Mouse (Mus musculus) lung, embryonic 14.5 days (tissue): ENCODE measurements around the gene Tagln2. TPM values are rescaled to one million over a fixed set of nuclear protein-coding genes. Genes with fewer than 3 reads are reported as not detected.

Source experiments
- ATAC-seq: fragments of 200-750 bp; cut with Nextera tagmentation; 2 replicates; pipeline ENCODE4 v1.8.0; 2017; ENCODE audit warnings: mild to moderate bottlenecking, moderate TSS enrichment, moderate library complexity; ENCODE audit not compliant: insufficient read depth
- DNase-seq: peaks from one replicate; pipeline ENCODE4 v3.0.0-alpha.2; 2015
- H3K27ac ChIP-seq: fragments of 300-500 bp; sonication (generic); 2 replicates; pipeline ENCODE4 v1.5.1; 2014; ENCODE audit warnings: low read depth, mild to moderate bottlenecking, moderate library complexity
- H3K27me3 ChIP-seq: fragments of 300-500 bp; sonication (generic); 2 replicates; pipeline ENCODE4 v1.6.1; 2014; ENCODE audit warnings: low read length, control low read depth; ENCODE audit not compliant: insufficient read depth
- H3K36me3 ChIP-seq: fragments of 300-500 bp; sonication (generic); 2 replicates; pipeline ENCODE4 v1.6.1; 2014; ENCODE audit warnings: control low read depth; ENCODE audit not compliant: insufficient read depth
- H3K4me1 ChIP-seq: fragments of 300-500 bp; sonication (generic); 2 replicates; pipeline ENCODE4 v1.6.1; 2014; ENCODE audit warnings: antibody characterized with exemption, control low read depth; ENCODE audit not compliant: insufficient read depth
- H3K4me2 ChIP-seq: fragments of 300-500 bp; sonication (generic); 2 replicates; pipeline ENCODE4 v1.6.1; 2014; ENCODE audit warnings: mild to moderate bottlenecking
- H3K4me3 ChIP-seq: fragments of 300-500 bp; sonication (generic); 2 replicates; pipeline ENCODE4 v1.5.1; 2014; ENCODE audit warnings: low read depth, low read length
- H3K9ac ChIP-seq: fragments of 300-500 bp; sonication (generic); 2 replicates; pipeline ENCODE4 v1.6.1; 2014
- H3K9me3 ChIP-seq: fragments of 300-500 bp; sonication (generic); 2 replicates; pipeline ENCODE4 v1.6.1; 2016; ENCODE audit warnings: low read depth, low read length, control low read depth
- CTCF ChIP-seq: IDR thresholded peaks from 2 replicates; pipeline ENCODE4 v1.5.1; 2016; ENCODE audit warnings: antibody characterized with exemption, low read depth
- WGBS: fragments of 180-500 bp; shearing (Covaris S2); extraction: QIAGEN DNeasy Blood & Tissue Kit; methylation state at CpG from one replicate; pipeline ENCODE4 v1.1.7; 2014; 5-methylcytosine and 5-hydroxymethylcytosine counted together
- polyA plus RNA-seq: library from polyadenylated mRNA; unstranded; fragments of >200 nt; fragmentation: Nextera tagmentation; extraction: Ambion mirVana; gene quantifications from 2 replicates; pipeline ENCODE4 v1.2.1, GENCODE M21; 2014

Gene Tagln2
- polyA plus RNA-seq, 1 experiment from 2014 or later: 395 TPM

DNA sequence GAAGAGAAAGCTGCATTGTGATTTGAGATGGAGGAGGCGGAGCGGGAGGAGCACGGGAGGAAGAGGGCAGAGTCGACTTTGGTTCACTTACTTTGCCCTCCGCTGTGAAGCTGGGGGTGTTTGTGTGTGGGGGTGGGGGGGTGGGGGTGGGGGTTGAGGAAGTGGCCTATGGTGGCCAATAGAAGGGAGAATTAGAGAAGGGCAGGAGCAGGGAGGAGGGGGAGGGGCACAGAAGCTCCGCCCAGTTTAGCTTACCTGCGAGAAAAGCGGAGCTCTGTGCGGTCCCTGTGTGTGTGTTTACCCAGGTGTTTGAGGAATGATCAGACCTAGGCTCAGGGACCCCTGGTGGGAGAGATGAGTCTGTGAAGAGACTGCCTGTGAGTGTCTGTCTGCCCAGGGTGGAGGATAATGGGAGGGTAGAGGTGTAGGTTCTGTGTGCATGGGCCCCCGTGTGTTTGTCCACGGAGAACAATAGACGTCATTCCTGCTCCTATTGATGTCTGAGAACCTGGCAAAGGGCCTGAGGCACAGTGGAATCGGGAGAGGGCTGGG is 10.7 kb downstream of the Tagln2 start:
- no peak; the same call in 1 of the 2 replicates for TF ChIP-seq CTCF
- Histone ChIP-seq H3K27me3 (no peaks in the 10 kb centered on the region), H3K4me2 (peak overlapping the region; percentile 48), H3K36me3 (peaks cover 36% of the 10 kb centered on the region), H3K27ac (peak overlapping the region; percentile 86), H3K4me1 (peaks cover 23% of the 10 kb centered on the region), H3K9ac (no peak overlapping the region), H3K9me3 (no peaks in the 10 kb centered on the region), H3K4me3 (no peak overlapping the region)
- ATAC-seq: peak; percentile 11
- peak; percentile 52 for DNase-seq
- 27% methylated on average over 13 of the region's 13 CpGs for WGBS

DNA sequence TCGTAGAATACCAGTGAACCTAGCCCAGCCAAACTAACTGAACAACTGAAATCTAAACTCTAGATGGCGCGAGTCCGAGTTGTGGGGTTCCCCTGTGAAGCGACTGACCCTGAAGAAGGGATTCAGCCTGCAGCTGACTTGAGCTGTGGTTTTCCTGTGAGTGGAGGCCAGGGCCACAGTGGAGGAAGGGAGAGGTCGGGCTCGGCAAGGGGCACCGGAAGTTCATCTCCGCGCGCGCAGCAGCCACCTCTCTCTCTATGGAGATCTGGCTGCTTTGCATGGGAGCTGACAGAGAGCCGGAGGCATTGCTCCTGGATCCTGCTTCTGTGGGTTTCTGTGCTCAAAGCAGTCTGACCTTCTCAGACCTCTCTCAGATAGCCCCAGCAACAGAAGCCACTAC is 13.1 kb downstream of the Tagln2 start:
- Histone ChIP-seq H3K4me1 (peaks cover 23% of the 10 kb centered on the region), H3K27me3 (no peaks in the 10 kb centered on the region), H3K27ac (peak overlapping the region; percentile 60), H3K36me3 (peaks cover 13% of the 10 kb centered on the region), H3K4me3 (no peak overlapping the region), H3K9ac (no peak overlapping the region; the same call in 1 of the 2 replicates), H3K4me2 (peak overlapping the region; percentile 41), H3K9me3 (peaks cover 6% of the 10 kb centered on the region; the same call in 1 of the 2 replicates)
- ATAC-seq (peak; percentile 17; the same call in 1 of the 2 replicates), DNase-seq (peak; percentile 79)
- peak; percentile 27 for TF ChIP-seq CTCF
- WGBS: 18% methylated on average over 13 of the region's 13 CpGs

DNA sequence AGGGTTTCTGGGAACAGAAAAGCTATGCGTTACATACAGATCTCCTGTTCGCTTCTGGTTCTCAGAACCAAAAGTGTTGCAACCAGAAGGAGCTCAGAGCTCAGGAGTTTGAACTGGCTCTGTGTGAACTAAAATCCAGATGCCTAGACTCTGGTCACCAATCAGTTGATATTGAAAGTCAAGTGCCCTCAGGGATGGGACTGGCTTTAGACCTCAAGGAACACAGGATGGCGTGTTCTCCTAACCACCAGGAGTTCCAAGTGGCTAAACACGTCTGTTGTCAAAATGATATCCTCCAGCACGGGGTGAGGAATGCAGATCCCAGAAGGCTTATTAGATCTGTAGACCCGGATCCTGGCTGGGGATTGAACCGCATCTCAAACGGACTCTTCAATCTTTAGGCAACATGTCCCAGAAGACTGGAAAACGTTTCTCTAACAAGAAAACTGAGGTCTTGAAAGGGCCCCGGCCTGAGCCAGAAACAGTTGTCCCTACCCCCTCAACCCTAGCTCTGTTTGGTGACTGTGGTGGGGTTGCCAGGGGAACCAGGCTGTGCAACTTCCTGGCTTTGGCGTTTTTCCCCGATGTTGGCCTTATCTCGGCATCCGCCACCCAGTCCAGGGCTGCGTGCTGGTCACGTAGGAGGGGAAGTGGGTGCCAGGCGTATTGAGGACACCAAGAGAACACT is 13.8 kb downstream of the Tagln2 start:
- peak overlapping the region; percentile 41 for H3K4me2 ChIP-seq
- H3K9me3 ChIP-seq: peaks cover 6% of the 10 kb centered on the region; the same call in 1 of the 2 replicates
- H3K9ac ChIP-seq: no peak overlapping the region
- no peak overlapping the region for H3K4me3 ChIP-seq
- ATAC-seq: peak; percentile 72; the same call in 1 of the 2 replicates
- peak; percentile 74 for DNase-seq
- peaks cover 23% of the 10 kb centered on the region for H3K4me1 ChIP-seq
- 43% methylated on average over 17 of the region's 17 CpGs for WGBS
- no peak for TF ChIP-seq CTCF
- peak overlapping the region; percentile 60 for H3K27ac ChIP-seq
- H3K36me3 ChIP-seq: peaks cover 6% of the 10 kb centered on the region; the same call in 1 of the 2 replicates
- no peaks in the 10 kb centered on the region for H3K27me3 ChIP-seq

DNA sequence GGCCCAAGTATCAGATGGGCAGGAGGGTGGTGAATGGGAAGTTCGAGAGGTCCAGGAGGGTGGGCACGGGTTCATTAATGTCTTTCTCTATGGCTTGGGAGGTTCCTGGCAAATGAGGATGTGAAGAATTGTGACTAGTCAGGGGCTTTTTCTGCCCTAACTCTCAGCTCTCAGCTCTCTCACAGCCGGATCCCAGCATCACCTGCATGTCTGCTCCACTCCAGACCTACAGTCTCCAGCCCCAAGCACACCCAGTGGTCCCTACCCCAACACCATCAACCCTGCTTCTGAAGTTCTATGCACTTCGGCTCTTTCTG is 14.3 kb downstream of the Tagln2 start:
- 59% methylated on average over 4 of the region's 4 CpGs for WGBS
- Histone ChIP-seq H3K27me3 (no peaks in the 10 kb centered on the region), H3K4me2 (no peak overlapping the region), H3K9me3 (peaks cover 6% of the 10 kb centered on the region; the same call in 1 of the 2 replicates), H3K36me3 (peaks cover 1% of the 10 kb centered on the region; the same call in 1 of the 2 replicates), H3K9ac (no peak overlapping the region), H3K4me3 (no peak overlapping the region), H3K27ac (peak overlapping the region; percentile 60), H3K4me1 (peaks cover 23% of the 10 kb centered on the region)
- DNase-seq (no peak), ATAC-seq (no peak)
- no peak for TF ChIP-seq CTCF

DNA sequence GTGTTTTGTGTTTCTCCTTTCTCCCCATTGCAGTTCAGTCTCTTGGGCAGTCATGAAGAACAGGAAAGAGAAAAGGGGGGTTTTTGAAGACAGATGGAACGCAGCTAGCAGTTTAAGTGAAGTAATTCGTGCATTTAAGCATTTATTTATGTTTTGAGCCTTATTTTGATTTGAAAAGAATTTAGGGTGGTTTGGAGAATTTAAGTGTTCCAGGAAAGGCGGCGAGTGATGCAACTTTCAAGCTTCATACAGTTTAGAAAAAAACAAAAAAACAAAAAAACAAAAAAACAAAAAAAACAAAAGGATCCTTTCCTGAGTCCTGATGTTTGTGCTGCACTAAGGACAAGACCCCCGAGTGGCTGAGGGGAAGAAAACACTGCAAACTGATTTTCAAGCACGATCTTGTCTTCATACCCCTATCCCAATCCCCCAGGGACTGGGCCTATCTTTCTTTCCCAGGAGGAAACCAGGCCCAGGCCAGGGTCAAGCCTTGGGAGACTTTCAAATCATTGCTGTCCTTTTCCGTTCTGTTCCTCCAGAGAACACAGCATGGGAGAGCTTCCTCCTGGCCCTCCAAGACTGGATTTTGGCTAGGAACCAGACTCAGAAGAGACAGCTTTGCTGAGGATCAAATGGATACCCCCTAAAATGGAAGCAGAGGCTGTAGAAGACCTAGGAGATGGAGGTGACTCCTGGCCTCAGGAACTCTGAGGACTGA is 14.9 kb downstream of the Tagln2 start:
- no peaks in the 10 kb centered on the region for H3K27me3 ChIP-seq
- DNase-seq (no peak), ATAC-seq (no peak)
- H3K9ac ChIP-seq: no peak overlapping the region
- H3K4me1 ChIP-seq: peaks cover 25% of the 10 kb centered on the region
- H3K4me2 ChIP-seq: no peak overlapping the region
- no peaks in the 10 kb centered on the region for H3K36me3 ChIP-seq
- no peak overlapping the region for H3K4me3 ChIP-seq
- H3K9me3 ChIP-seq: peaks cover 6% of the 10 kb centered on the region; the same call in 1 of the 2 replicates
- WGBS: 66% methylated on average over 7 of the region's 7 CpGs
- H3K27ac ChIP-seq: peak overlapping the region; percentile 60
- TF ChIP-seq CTCF: no peak

DNA sequence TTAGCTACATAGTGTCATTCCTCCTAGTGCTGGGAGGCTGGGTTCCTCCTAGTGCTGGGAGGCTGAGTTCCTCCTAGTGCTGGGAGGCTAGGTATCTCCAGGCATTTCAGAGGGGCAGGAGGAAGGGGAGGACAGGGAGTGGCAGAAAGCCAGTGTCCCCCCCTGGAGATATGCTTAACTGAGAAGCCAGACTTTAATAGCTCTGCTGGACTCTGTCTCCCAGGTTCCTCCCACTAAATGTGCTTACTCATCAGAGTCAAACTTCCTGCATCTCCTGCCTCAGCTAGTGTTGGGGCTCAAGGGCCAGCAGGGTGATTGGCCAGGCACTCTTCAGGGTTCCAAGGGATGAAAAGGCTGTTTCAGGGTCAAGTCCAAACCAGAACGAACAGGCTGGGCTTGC is 15.5 kb downstream of the Tagln2 start:
- Histone ChIP-seq H3K4me3 (no peak overlapping the region), H3K9me3 (peaks cover 6% of the 10 kb centered on the region; the same call in 1 of the 2 replicates), H3K4me1 (peaks cover 32% of the 10 kb centered on the region), H3K36me3 (no peaks in the 10 kb centered on the region), H3K4me2 (no peak overlapping the region), H3K27ac (no peak overlapping the region), H3K9ac (no peak overlapping the region), H3K27me3 (no peaks in the 10 kb centered on the region)
- no peak for TF ChIP-seq CTCF
- WGBS: 53% methylated on average over 1 of the region's 1 CpGs
- no peak for ATAC-seq
- DNase-seq: no peak

DNA sequence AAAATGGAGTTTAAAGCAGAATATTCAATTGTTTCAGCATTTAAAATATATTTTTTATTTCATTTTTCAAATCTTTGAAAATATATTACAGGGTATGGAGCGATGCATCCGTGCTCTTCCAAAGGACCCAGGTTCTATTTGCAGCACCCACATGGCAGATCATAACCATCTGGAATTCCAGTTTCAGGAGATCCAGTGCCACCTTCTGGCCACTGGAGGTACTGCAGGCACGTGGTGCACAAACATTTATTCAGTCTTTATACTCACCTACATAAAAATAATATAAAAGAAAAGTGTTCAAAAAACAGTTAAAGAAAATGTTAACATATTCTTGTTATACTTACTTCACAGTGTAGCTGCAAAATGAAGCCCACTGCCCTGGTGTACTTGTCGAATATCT is 18.2 kb downstream of the Tagln2 start:
- Histone ChIP-seq H3K27me3 (no peaks in the 10 kb centered on the region), H3K36me3 (no peaks in the 10 kb centered on the region), H3K9ac (no peak overlapping the region), H3K4me2 (no peak overlapping the region), H3K9me3 (peaks cover 6% of the 10 kb centered on the region; the same call in 1 of the 2 replicates), H3K4me1 (peaks cover 33% of the 10 kb centered on the region), H3K4me3 (no peak overlapping the region), H3K27ac (no peak overlapping the region)
- ATAC-seq (no peak), DNase-seq (no peak)
- peak; percentile 63 for TF ChIP-seq CTCF
- WGBS: 75% methylated on average over 4 of the region's 4 CpGs
